Mouse (Mus musculus): ENCODE measurements at regions not wholly inside any gene's neighbourhood (a gene's known extent, or its start where the extent isn't known, plus 50 kb on each side); places are given as distances from the start of the nearest gene placed in this dataset.

GRCm38 (mm10) chr8:49159318-49159717, 315.6 kb upstream of the Tenm3 start:
- Histone ChIP-seq H3K27ac (ENCODE audit: low read depth, low read length) (no peak overlapping the region), H3K9me3 (ENCODE audit: control insufficient read depth, low read length) (no peaks in the 10 kb centered on the region), H3K4me1 (ENCODE audit: control insufficient read depth, insufficient read depth, low read length) (no peaks in the 10 kb centered on the region), H3K27me3 (ENCODE audit: control insufficient read depth, insufficient read depth, low read length) (no peaks in the 10 kb centered on the region), H3K4me2 (ENCODE audit: low read depth) (no peak overlapping the region), H3K4me3 (ENCODE audit: low read depth, low read length) (no peak overlapping the region), H3K9ac (ENCODE audit: low read length) (no peak overlapping the region), H3K36me3 (ENCODE audit: control insufficient read depth, insufficient read depth, low read length) (no peaks in the 10 kb centered on the region)
- 78% methylated on average over 4 of the region's 4 CpGs for WGBS
- DNase-seq (ENCODE audit: low spot score) (no peak), ATAC-seq (ENCODE audit: insufficient read depth, low FRiP score, low TSS enrichment) (no peak)

GRCm38 (mm10) chr8:49158201-49158600, 314.4 kb upstream of the Tenm3 start:
- WGBS = 54% methylated on average over 4 of the region's 4 CpGs
- no peak overlapping the region for H3K27ac ChIP-seq (ENCODE audit: low read depth, low read length)
- no peak for ATAC-seq (ENCODE audit: insufficient read depth, low FRiP score, low TSS enrichment)
- no peak overlapping the region for H3K4me3 ChIP-seq (ENCODE audit: low read depth, low read length)
- H3K9me3 ChIP-seq (ENCODE audit: control insufficient read depth, low read length) = no peaks in the 10 kb centered on the region
- no peaks in the 10 kb centered on the region for H3K4me1 ChIP-seq (ENCODE audit: control insufficient read depth, insufficient read depth, low read length)
- H3K4me2 ChIP-seq (ENCODE audit: low read depth) = no peak overlapping the region
- no peaks in the 10 kb centered on the region for H3K27me3 ChIP-seq (ENCODE audit: control insufficient read depth, insufficient read depth, low read length)
- H3K36me3 ChIP-seq (ENCODE audit: control insufficient read depth, insufficient read depth, low read length) = no peaks in the 10 kb centered on the region
- DNase-seq (ENCODE audit: low spot score) = no peak
- H3K9ac ChIP-seq (ENCODE audit: low read length) = no peak overlapping the region

DNA sequence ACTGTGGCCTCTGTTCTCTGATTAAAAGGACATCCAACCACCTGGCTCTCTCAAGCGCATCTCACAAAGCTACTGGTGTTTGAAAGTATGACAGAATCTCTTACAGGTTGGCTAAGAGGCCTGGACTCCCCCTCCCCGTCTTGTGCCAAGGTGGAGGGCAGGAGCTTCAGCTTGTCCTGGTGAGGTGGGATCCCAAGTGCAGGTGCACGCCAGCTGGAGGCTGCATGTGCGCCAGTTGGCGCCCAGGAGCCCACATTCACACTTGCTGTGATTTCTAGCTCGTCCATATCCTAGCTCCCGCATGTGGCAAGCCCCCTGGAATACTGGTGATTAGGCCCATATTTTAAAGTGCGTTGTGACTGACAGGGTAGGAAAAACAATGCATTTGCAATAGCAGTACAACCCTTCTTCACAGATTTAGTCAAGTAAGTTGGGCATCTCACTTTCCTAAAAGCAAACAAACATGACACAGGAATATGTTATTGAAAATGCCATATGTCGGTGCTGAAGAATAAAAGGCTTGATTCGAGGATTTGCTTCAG, 292.8 kb upstream of the Tenm3 start:
- ATAC-seq (ENCODE audit: insufficient read depth, low FRiP score, low TSS enrichment) (no peak), DNase-seq (ENCODE audit: low spot score) (no peak)
- H3K27ac ChIP-seq (ENCODE audit: low read depth, low read length) = no peak overlapping the region
- H3K4me2 ChIP-seq (ENCODE audit: low read depth) = no peak overlapping the region
- no peak overlapping the region for H3K9ac ChIP-seq (ENCODE audit: low read length)
- no peak overlapping the region for H3K4me3 ChIP-seq (ENCODE audit: low read depth, low read length)
- H3K36me3 ChIP-seq (ENCODE audit: control insufficient read depth, insufficient read depth, low read length) = no peaks in the 10 kb centered on the region
- no peaks in the 10 kb centered on the region for H3K4me1 ChIP-seq (ENCODE audit: control insufficient read depth, insufficient read depth, low read length)
- H3K27me3 ChIP-seq (ENCODE audit: control insufficient read depth, insufficient read depth, low read length) = no peaks in the 10 kb centered on the region
- 90% methylated on average over 10 of the region's 10 CpGs for WGBS
- no peaks in the 10 kb centered on the region for H3K9me3 ChIP-seq (ENCODE audit: control insufficient read depth, low read length)

DNA sequence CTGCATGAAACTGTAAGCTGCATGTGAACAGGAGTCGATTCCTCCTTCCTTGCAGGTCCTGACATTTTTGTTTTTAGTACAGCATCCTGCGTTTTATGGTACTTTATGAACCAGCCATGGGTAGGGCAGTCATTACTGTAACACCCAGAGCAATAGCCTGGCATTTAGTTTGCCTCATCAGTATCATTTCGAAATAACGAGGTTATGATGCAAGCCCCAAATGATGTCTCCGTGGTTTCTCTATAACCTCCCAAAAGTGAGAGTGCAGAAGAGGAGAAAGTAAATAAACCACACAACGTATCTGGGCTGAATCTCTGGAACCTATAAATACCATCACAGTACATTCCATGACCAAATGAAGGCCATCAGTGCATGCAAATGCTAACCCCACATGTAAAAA, 265.3 kb upstream of the Tenm3 start:
- H3K27ac ChIP-seq (ENCODE audit: low read depth, low read length) = no peak overlapping the region
- H3K27me3 ChIP-seq (ENCODE audit: control insufficient read depth, insufficient read depth, low read length) = no peaks in the 10 kb centered on the region
- no peak overlapping the region for H3K4me3 ChIP-seq (ENCODE audit: low read depth, low read length)
- H3K4me1 ChIP-seq (ENCODE audit: control insufficient read depth, insufficient read depth, low read length) = no peaks in the 10 kb centered on the region
- no peak overlapping the region for H3K9ac ChIP-seq (ENCODE audit: low read length)
- no peak for DNase-seq (ENCODE audit: low spot score)
- 86% methylated on average over 6 of the region's 6 CpGs for WGBS
- H3K4me2 ChIP-seq (ENCODE audit: low read depth) = no peak overlapping the region
- no peaks in the 10 kb centered on the region for H3K9me3 ChIP-seq (ENCODE audit: control insufficient read depth, low read length)
- H3K36me3 ChIP-seq (ENCODE audit: control insufficient read depth, insufficient read depth, low read length) = no peaks in the 10 kb centered on the region
- no peak for ATAC-seq (ENCODE audit: insufficient read depth, low FRiP score, low TSS enrichment)

DNA sequence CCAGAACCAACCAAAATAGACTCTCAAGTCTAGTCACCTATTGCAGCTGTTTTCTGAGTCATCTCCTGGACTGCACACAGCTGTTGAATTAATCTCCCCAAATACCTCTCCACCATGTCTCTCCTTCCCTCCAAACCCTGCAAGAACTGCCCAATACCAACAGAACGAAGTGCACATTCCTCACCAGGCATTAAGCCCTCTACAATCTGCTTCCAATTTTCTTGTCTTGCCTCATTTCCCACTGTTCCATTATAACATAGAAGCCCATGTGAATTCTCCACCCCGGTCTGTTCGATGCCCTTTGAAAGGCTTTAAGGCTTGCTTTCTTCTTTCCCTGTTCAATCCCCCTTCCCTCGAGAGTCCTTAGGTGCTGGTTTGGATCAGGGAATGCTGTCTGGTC, 264.9 kb upstream of the Tenm3 start:
- H3K9me3 ChIP-seq (ENCODE audit: control insufficient read depth, low read length) = no peaks in the 10 kb centered on the region
- no peak overlapping the region for H3K9ac ChIP-seq (ENCODE audit: low read length)
- no peak for DNase-seq (ENCODE audit: low spot score)
- no peaks in the 10 kb centered on the region for H3K36me3 ChIP-seq (ENCODE audit: control insufficient read depth, insufficient read depth, low read length)
- H3K4me3 ChIP-seq (ENCODE audit: low read depth, low read length) = no peak overlapping the region
- no peak overlapping the region for H3K27ac ChIP-seq (ENCODE audit: low read depth, low read length)
- H3K4me2 ChIP-seq (ENCODE audit: low read depth) = no peak overlapping the region
- H3K4me1 ChIP-seq (ENCODE audit: control insufficient read depth, insufficient read depth, low read length) = no peaks in the 10 kb centered on the region
- 62% methylated on average over 4 of the region's 4 CpGs for WGBS
- ATAC-seq (ENCODE audit: insufficient read depth, low FRiP score, low TSS enrichment) = no peak
- H3K27me3 ChIP-seq (ENCODE audit: control insufficient read depth, insufficient read depth, low read length) = no peaks in the 10 kb centered on the region

- no peak for ATAC-seq (ENCODE audit: insufficient read depth, low FRiP score, low TSS enrichment)
- no peaks in the 10 kb centered on the region for H3K4me1 ChIP-seq (ENCODE audit: control insufficient read depth, insufficient read depth, low read length)
- 77% methylated on average over 3 of the region's 3 CpGs for WGBS
Observed at GRCm38 (mm10) chr8:49106531-49106930, 262.8 kb upstream of the Tenm3 start.

DNA sequence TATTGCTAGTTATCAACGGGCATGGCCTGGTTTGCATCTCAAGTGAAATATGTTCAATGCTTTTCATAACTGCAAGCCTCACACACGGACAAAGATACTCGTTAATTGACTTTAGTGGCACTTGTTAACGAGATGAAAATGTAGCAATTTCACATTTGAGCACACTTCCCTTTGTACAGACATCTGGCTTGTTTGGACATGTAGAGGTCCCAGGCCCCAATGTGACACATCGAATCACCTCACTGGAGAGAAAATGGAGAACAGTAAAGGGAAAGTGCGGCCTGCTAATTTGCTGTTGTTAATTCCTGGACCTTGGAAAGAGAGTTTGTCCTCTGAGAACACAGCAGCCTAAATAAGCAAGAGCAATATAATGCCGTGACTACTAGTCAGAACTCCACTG, 257.4 kb upstream of the Tenm3 start:
- no peaks in the 10 kb centered on the region for H3K27me3 ChIP-seq (ENCODE audit: control insufficient read depth, insufficient read depth, low read length)
- H3K9me3 ChIP-seq (ENCODE audit: control insufficient read depth, low read length) = no peaks in the 10 kb centered on the region
- no peak overlapping the region for H3K4me3 ChIP-seq (ENCODE audit: low read depth, low read length)
- ATAC-seq (ENCODE audit: insufficient read depth, low FRiP score, low TSS enrichment) (no peak), DNase-seq (ENCODE audit: low spot score) (no peak)
- 92% methylated on average over 7 of the region's 7 CpGs for WGBS
- no peaks in the 10 kb centered on the region for H3K4me1 ChIP-seq (ENCODE audit: control insufficient read depth, insufficient read depth, low read length)
- no peak overlapping the region for H3K27ac ChIP-seq (ENCODE audit: low read depth, low read length)
- no peak overlapping the region for H3K9ac ChIP-seq (ENCODE audit: low read length)
- H3K4me2 ChIP-seq (ENCODE audit: low read depth) = no peak overlapping the region
- no peaks in the 10 kb centered on the region for H3K36me3 ChIP-seq (ENCODE audit: control insufficient read depth, insufficient read depth, low read length)

More at GRCm38 (mm10) chr8:49106531-49106930, 262.8 kb upstream of the Tenm3 start:
- Histone ChIP-seq H3K4me2 (ENCODE audit: low read depth) (no peak overlapping the region), H3K9ac (ENCODE audit: low read length) (no peak overlapping the region), H3K27ac (ENCODE audit: low read depth, low read length) (no peak overlapping the region), H3K4me3 (ENCODE audit: low read depth, low read length) (no peak overlapping the region), H3K27me3 (ENCODE audit: control insufficient read depth, insufficient read depth, low read length) (no peaks in the 10 kb centered on the region), H3K9me3 (ENCODE audit: control insufficient read depth, low read length) (no peaks in the 10 kb centered on the region), H3K36me3 (ENCODE audit: control insufficient read depth, insufficient read depth, low read length) (no peaks in the 10 kb centered on the region)
- no peak for DNase-seq (ENCODE audit: low spot score)

DNA sequence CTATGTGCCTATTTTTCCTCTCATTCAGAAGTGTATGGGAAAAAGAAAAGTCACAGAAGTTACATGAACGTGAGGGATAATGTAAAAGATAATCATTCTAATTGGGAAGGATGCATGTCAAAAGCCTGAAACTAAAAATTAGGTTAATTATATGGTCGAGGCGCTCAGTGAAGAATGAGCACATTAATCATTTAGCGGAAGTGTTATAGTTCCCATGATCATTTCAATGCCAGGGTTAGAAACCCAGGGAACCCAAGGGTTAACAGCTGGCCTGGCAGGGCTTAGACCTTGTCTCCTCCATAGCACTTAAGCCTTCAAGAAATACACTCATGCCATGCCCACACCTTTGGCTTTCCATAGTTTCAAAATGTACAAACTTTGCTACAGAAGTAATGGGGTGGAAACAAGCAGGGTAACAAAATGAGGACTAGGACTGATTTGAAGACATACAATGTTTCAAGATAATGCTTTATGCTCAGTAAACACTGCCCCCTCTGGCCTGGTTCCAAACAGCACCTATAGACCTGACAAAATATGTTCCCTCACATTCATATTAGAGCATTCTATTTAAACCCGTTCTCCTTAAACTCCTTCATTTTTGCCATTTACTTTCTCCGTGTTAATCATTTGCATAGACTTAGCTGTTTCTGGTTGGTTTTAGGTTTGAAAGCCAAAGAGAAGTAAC, 240.6 kb upstream of the Tenm3 start:
- Histone ChIP-seq H3K9me3 (ENCODE audit: control insufficient read depth, low read length) (no peaks in the 10 kb centered on the region), H3K27me3 (ENCODE audit: control insufficient read depth, insufficient read depth, low read length) (no peaks in the 10 kb centered on the region), H3K9ac (ENCODE audit: low read length) (no peak overlapping the region), H3K4me2 (ENCODE audit: low read depth) (no peak overlapping the region), H3K4me1 (ENCODE audit: control insufficient read depth, insufficient read depth, low read length) (no peaks in the 10 kb centered on the region), H3K27ac (ENCODE audit: low read depth, low read length) (no peak overlapping the region), H3K36me3 (ENCODE audit: control insufficient read depth, insufficient read depth, low read length) (no peaks in the 10 kb centered on the region), H3K4me3 (ENCODE audit: low read depth, low read length) (no peak overlapping the region)
- no peak for DNase-seq (ENCODE audit: low spot score)
- WGBS = 85% methylated on average over 6 of the region's 6 CpGs
- no peak for ATAC-seq (ENCODE audit: insufficient read depth, low FRiP score, low TSS enrichment)

DNA sequence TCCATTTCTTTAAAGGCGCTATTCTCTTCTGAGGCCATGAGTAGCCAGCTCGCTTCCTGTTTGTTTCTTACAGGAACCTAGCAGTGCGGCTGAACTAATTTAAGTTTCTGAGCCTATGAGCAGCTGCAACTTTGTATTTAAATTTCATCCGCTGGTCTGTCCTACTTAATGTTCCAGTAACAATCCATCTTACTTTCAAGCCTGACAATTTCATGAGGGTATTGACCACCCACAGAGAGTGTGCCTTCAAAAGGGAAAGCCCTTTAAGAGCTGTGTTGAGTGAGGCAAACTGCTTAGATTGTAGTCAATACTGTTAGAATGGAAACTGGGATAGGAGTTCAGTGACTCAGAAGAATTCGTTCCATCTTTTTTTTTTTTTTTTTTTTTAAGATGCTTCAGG, 225.7 kb upstream of the Tenm3 start:
- H3K27me3 ChIP-seq (ENCODE audit: control insufficient read depth, insufficient read depth, low read length) = no peaks in the 10 kb centered on the region
- no peak overlapping the region for H3K4me3 ChIP-seq (ENCODE audit: low read depth, low read length)
- H3K36me3 ChIP-seq (ENCODE audit: control insufficient read depth, insufficient read depth, low read length) = no peaks in the 10 kb centered on the region
- H3K27ac ChIP-seq (ENCODE audit: low read depth, low read length) = no peak overlapping the region
- no peaks in the 10 kb centered on the region for H3K9me3 ChIP-seq (ENCODE audit: control insufficient read depth, low read length)
- no peaks in the 10 kb centered on the region for H3K4me1 ChIP-seq (ENCODE audit: control insufficient read depth, insufficient read depth, low read length)
- DNase-seq (ENCODE audit: low spot score) = no peak
- H3K4me2 ChIP-seq (ENCODE audit: low read depth) = no peak overlapping the region
- no peak overlapping the region for H3K9ac ChIP-seq (ENCODE audit: low read length)
- ATAC-seq (ENCODE audit: insufficient read depth, low FRiP score, low TSS enrichment) = no peak
- 49% methylated on average over 5 of the region's 5 CpGs for WGBS
